Mouse (Mus musculus) limb, embryonic 13.5 days (tissue): ENCODE measurements at regions not wholly inside any gene's neighbourhood (a gene's known extent, or its start where the extent isn't known, plus 50 kb on each side); places are given as distances from the start of the nearest gene placed in this dataset.
A peak's percentile ranks its signal among the peaks of the same experiment; 100 is the strongest.

Source experiments
- ATAC-seq: fragments of 200-750 bp; cut with Nextera tagmentation; 2 replicates; pipeline ENCODE4 v1.8.0; 2017; ENCODE audit warnings: low read depth, moderate number of reproducible peaks, moderate TSS enrichment; ENCODE audit not compliant: low FRiP score
- H3K27ac ChIP-seq: fragments of 300-500 bp; sonication (generic); 2 replicates; pipeline ENCODE4 v1.5.1; 2015; ENCODE audit warnings: inconsistent platforms, mild to moderate bottlenecking, moderate library complexity
- H3K27me3 ChIP-seq: fragments of 300-500 bp; sonication (generic); 2 replicates; pipeline ENCODE4 v1.6.1; 2015; ENCODE audit warnings: mild to moderate bottlenecking, inconsistent platforms
- H3K36me3 ChIP-seq: fragments of 300-500 bp; sonication (generic); 2 replicates; pipeline ENCODE4 v1.6.1; 2015; ENCODE audit warnings: inconsistent platforms, mild to moderate bottlenecking, moderate library complexity
- H3K4me1 ChIP-seq: fragments of 300-500 bp; sonication (generic); 2 replicates; pipeline ENCODE4 v1.6.1; 2015; ENCODE audit warnings: inconsistent platforms
- H3K4me2 ChIP-seq: fragments of 300-500 bp; sonication (generic); replicated peaks from 2 replicates; pipeline ENCODE4 v1.6.1; 2015; ENCODE audit warnings: inconsistent platforms, mild to moderate bottlenecking, moderate library complexity
- H3K4me3 ChIP-seq: fragments of 300-500 bp; sonication (generic); 2 replicates; pipeline ENCODE4 v1.5.1; 2015; ENCODE audit warnings: moderate library complexity, mild to moderate bottlenecking, inconsistent platforms
- H3K9ac ChIP-seq: fragments of 300-500 bp; sonication (generic); 2 replicates; pipeline ENCODE4 v1.6.1; 2015; ENCODE audit warnings: mild to moderate bottlenecking, inconsistent platforms
- H3K9me3 ChIP-seq: fragments of 300-500 bp; sonication (generic); 2 replicates; pipeline ENCODE4 v1.6.1; 2016; ENCODE audit warnings: inconsistent platforms
- WGBS: fragments of 180-500 bp; shearing (Covaris S2); methylation state at CpG from one replicate; pipeline ENCODE4 v1.1.7; 2015; 5-methylcytosine and 5-hydroxymethylcytosine counted together

DNA sequence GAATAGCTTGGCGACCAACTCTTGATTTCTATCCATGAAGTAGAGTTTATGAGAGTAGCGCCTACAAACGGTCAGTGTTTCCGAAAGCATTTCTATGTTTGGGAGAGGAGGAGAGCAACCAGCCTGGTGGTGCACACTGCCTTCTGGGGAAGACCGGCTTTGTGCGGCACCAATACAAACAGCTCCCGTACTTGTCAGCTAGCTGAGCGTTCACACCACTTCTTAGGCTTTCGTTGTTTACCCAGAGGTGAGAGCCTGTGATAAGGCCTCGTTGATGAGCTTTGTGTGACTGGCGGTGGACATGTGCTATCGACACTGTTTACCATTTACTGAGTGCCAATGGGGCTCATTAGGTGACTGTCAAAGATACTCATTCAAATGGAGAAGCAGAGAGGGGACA lies 162.0 kb downstream of the Chic2 start:
- Histone ChIP-seq H3K9me3 (peaks cover 8% of the 10 kb centered on the region; the same call in 1 of the 2 replicates), H3K36me3 (no peaks in the 10 kb centered on the region), H3K27ac (no peak overlapping the region), H3K27me3 (no peaks in the 10 kb centered on the region), H3K9ac (no peak overlapping the region), H3K4me2 (no peak overlapping the region), H3K4me1 (peaks cover 10% of the 10 kb centered on the region), H3K4me3 (no peak overlapping the region)
- ATAC-seq = no peak
- 53% methylated on average over 12 of the region's 12 CpGs for WGBS

DNA sequence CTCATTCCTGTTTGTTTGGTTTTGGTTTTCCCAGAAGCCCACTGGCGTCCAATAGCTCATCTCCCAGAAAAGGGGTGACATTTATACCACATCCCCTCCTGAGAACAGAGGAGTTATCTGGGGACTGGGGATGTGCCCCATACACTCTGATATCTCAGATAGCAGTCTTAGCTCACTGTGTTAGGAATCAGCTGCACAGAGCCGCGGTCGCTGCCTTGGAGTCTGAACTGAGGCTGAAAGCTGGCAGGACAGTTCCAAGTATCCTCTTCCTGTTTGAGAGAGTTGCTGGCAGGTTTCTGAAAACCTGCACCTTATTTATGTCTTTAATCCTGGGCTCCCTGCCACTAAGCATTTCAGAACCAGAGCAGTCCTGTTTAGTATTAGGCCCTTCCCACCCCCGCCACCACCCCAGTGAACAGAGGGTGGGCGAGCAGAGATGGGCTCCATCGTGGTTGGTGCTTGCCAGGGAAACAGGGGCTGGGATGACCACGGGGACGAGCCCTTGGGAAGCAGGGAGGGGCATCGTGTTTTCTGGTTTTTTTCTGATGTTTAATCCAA lies 163.8 kb downstream of the Chic2 start:
- H3K9me3 ChIP-seq = peaks cover 8% of the 10 kb centered on the region; the same call in 1 of the 2 replicates
- no peaks in the 10 kb centered on the region for H3K36me3 ChIP-seq
- no peak overlapping the region for H3K4me2 ChIP-seq
- H3K4me3 ChIP-seq = no peak overlapping the region
- H3K27ac ChIP-seq = 0 out of 2 replicates have a peak overlapping the region, but pooled peaks have one; percentile 15
- no peak overlapping the region for H3K9ac ChIP-seq
- H3K27me3 ChIP-seq = no peaks in the 10 kb centered on the region
- 52% methylated on average over 10 of the region's 10 CpGs for WGBS
- peak; percentile 85 for ATAC-seq
- peaks cover 15% of the 10 kb centered on the region for H3K4me1 ChIP-seq

DNA sequence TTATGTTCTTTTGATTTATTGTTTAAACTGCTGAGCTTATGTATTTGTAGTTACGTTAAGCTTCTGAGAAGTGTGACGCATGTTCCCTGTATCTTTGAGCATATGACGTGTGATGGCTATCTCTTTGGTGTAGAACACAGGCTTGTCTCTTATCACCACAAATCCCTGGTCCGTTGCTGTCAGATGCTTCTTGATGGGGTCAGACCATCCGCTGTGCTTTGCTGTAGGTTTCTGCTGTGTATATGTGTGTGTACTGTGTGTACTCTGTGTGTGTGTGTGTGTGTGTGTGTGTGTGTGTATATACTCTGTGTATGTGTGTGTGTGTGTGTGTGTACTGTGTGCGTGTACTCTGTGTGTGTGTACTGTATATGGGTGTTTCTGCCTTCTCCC lies 164.5 kb downstream of the Chic2 start:
- H3K36me3 ChIP-seq = no peaks in the 10 kb centered on the region
- no peak overlapping the region for H3K27ac ChIP-seq
- peaks cover 7% of the 10 kb centered on the region; the same call in 1 of the 2 replicates for H3K9me3 ChIP-seq
- no peak overlapping the region for H3K4me2 ChIP-seq
- no peak overlapping the region for H3K4me3 ChIP-seq
- no peak for ATAC-seq
- H3K9ac ChIP-seq = no peak overlapping the region
- H3K4me1 ChIP-seq = peaks cover 15% of the 10 kb centered on the region
- H3K27me3 ChIP-seq = no peaks in the 10 kb centered on the region
- WGBS = 86% methylated on average over 6 of the region's 6 CpGs

GRCm38 (mm10) chr5:74879098-74880047 lies 165.2 kb downstream of the Chic2 start:
- Histone ChIP-seq H3K4me2 (no peak overlapping the region), H3K27ac (no peak overlapping the region), H3K9ac (no peak overlapping the region), H3K9me3 (0 out of 2 replicates have a peak, but pooled peaks cover under 1% of the 10 kb centered on the region), H3K4me1 (peaks cover 15% of the 10 kb centered on the region), H3K36me3 (no peaks in the 10 kb centered on the region), H3K27me3 (no peaks in the 10 kb centered on the region), H3K4me3 (no peak overlapping the region)
- 84% methylated on average over 13 of the region's 13 CpGs for WGBS
- no peak for ATAC-seq

DNA sequence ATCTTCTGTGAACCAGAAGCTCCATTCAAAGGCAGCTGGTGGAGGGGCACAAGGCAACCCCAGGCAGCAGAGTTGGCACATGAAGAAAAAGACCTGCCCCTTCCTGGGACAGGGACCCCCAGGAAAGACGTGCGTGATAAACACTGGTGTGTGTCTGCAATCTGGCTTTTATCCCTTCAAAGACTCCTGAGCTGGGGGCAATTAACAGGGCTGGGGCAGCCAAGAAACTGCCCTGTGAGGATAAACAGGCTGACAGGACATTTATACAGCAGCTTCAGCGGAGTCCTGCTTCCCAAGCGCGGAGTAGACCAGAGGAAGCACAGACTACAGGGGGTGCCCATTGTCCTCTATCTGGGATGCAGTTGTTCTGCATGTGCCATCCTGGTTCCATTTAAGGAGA lies 167.0 kb downstream of the Chic2 start:
- no peak for ATAC-seq
- Histone ChIP-seq H3K9me3 (no peaks in the 10 kb centered on the region), H3K4me1 (peaks cover 15% of the 10 kb centered on the region), H3K9ac (no peak overlapping the region), H3K4me2 (no peak overlapping the region), H3K27ac (no peak overlapping the region), H3K27me3 (no peaks in the 10 kb centered on the region), H3K36me3 (no peaks in the 10 kb centered on the region), H3K4me3 (no peak overlapping the region)
- 23% methylated on average over 5 of the region's 5 CpGs for WGBS

DNA sequence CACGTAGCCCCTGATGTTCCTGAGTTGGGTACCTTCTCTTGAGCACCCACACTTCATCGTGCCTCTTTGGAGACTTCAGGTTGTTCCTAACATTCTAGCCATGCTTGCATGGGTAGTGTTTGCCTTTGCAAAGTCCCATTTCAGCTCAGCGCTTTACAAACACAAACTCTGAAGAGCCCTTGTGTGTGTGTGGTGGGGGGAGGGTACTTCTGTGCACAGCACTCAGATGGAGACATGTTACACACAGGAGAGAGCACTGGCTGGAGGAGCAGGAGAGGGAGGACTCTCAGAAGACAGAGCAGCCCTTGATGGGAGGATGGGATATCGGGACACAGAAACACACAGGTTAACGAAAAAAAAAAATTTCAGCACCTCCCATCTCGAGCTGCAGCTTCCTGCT lies 167.4 kb downstream of the Chic2 start:
- Histone ChIP-seq H3K36me3 (no peaks in the 10 kb centered on the region), H3K4me3 (no peak overlapping the region), H3K9me3 (no peaks in the 10 kb centered on the region), H3K9ac (no peak overlapping the region), H3K27me3 (no peaks in the 10 kb centered on the region), H3K4me1 (peaks cover 15% of the 10 kb centered on the region), H3K4me2 (no peak overlapping the region), H3K27ac (no peak overlapping the region)
- WGBS = 37% methylated on average over 6 of the region's 6 CpGs
- ATAC-seq = no peak

GRCm38 (mm10) chr5:74874691-74875090 lies 169.9 kb downstream of the Chic2 start:
- Histone ChIP-seq H3K9ac (no peak overlapping the region), H3K27ac (no peak overlapping the region), H3K4me3 (no peak overlapping the region), H3K36me3 (no peaks in the 10 kb centered on the region), H3K4me1 (peaks cover 8% of the 10 kb centered on the region), H3K27me3 (no peaks in the 10 kb centered on the region), H3K9me3 (no peaks in the 10 kb centered on the region), H3K4me2 (no peak overlapping the region)
- 40% methylated on average over 6 of the region's 6 CpGs for WGBS
- no peak for ATAC-seq

GRCm38 (mm10) chr5:74870615-74871014 lies 167.9 kb upstream of the Lnx1 start:
- Histone ChIP-seq H3K36me3 (no peaks in the 10 kb centered on the region), H3K4me3 (no peak overlapping the region)
- WGBS = 77% methylated on average over 12 of the region's 12 CpGs

DNA sequence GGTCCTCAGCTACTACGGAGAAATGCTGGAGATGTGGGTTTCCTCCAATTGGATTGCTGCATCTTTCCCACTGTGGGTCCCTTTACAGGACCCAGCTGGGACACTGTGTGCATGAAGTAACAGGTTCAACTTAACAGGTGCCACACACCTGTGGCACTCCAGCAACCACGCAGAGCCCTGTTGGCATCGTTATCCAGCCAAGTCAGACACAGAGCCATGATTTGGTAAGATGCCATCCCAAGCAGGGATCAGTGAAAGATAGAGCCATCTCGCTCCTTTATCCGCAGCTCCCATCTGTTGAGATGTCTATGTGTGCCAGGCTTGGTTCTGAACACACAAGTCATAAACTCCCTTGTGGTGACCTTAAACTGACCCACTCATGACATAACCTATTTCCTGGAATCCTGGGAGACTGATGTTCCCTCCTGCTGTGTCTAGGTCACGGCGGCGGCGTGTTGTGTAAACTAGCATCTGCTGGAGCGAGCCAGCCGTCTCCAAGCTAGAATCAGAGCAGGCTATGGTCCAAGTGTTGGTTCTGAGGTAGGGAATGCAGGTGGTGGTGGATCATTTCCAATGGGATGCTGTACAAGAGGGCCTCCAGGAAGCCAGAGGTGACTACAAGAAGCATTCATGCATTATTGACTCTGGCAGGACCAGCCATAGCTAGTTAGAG lies 164.5 kb upstream of the Lnx1 start:
- no peaks in the 10 kb centered on the region for H3K9me3 ChIP-seq
- no peak overlapping the region for H3K9ac ChIP-seq
- no peak overlapping the region for H3K4me2 ChIP-seq
- no peaks in the 10 kb centered on the region for H3K36me3 ChIP-seq
- ATAC-seq = no peak
- 92% methylated on average over 11 of the region's 11 CpGs for WGBS
- H3K27ac ChIP-seq = no peak overlapping the region
- no peaks in the 10 kb centered on the region for H3K27me3 ChIP-seq
- H3K4me1 ChIP-seq = no peaks in the 10 kb centered on the region
- no peak overlapping the region for H3K4me3 ChIP-seq

More at GRCm38 (mm10) chr5:74870615-74871014, 167.9 kb upstream of the Lnx1 start:
- H3K27me3 ChIP-seq = no peaks in the 10 kb centered on the region
- no peak overlapping the region for H3K9ac ChIP-seq
- H3K27ac ChIP-seq = no peak overlapping the region
- no peak for ATAC-seq
- no peak overlapping the region for H3K4me2 ChIP-seq
- no peaks in the 10 kb centered on the region for H3K4me1 ChIP-seq
- H3K9me3 ChIP-seq = no peaks in the 10 kb centered on the region

- H3K27ac ChIP-seq = no peak overlapping the region
- no peak for ATAC-seq
- H3K9me3 ChIP-seq = no peaks in the 10 kb centered on the region
- H3K4me1 ChIP-seq = no peaks in the 10 kb centered on the region
- H3K4me2 ChIP-seq = no peak overlapping the region
- H3K27me3 ChIP-seq = no peaks in the 10 kb centered on the region
- WGBS = 43% methylated on average over 7 of the region's 7 CpGs
- no peak overlapping the region for H3K9ac ChIP-seq
- H3K4me3 ChIP-seq = no peak overlapping the region
- no peaks in the 10 kb centered on the region for H3K36me3 ChIP-seq
Measured at GRCm38 (mm10) chr5:74866697-74867096, 164.0 kb upstream of the Lnx1 start.

GRCm38 (mm10) chr5:74865446-74865845 lies 162.7 kb upstream of the Lnx1 start:
- Histone ChIP-seq H3K27ac (no peak overlapping the region), H3K9me3 (no peaks in the 10 kb centered on the region), H3K9ac (no peak overlapping the region), H3K4me2 (no peak overlapping the region), H3K36me3 (no peaks in the 10 kb centered on the region), H3K27me3 (no peaks in the 10 kb centered on the region), H3K4me3 (no peak overlapping the region), H3K4me1 (no peaks in the 10 kb centered on the region)
- ATAC-seq = no peak
- 87% methylated on average over 9 of the region's 9 CpGs for WGBS

- Histone ChIP-seq H3K4me3 (no peak overlapping the region), H3K27me3 (no peaks in the 10 kb centered on the region), H3K4me2 (no peak overlapping the region), H3K27ac (no peak overlapping the region), H3K9ac (no peak overlapping the region), H3K36me3 (no peaks in the 10 kb centered on the region), H3K9me3 (no peaks in the 10 kb centered on the region), H3K4me1 (no peaks in the 10 kb centered on the region)
- WGBS = 76% methylated on average over 6 of the region's 6 CpGs
- ATAC-seq = no peak
Measured at GRCm38 (mm10) chr5:74864540-74865157, 161.9 kb upstream of the Lnx1 start.
